Mouse (Mus musculus) cerebellum, adult 11-12 months (tissue): ENCODE results near the gene Celf2.

ENCODE experiments used
- DNase-seq: peaks from one replicate; pipeline ENCODE4 v3.0.0; 2022

Celf2 gene

GRCm38 (mm10) chr2:6830021-6830420 lies 679.3 kb downstream of the Celf2 start:
- DNase-seq: no peak

GRCm38 (mm10) chr2:6827583-6827982 lies 681.8 kb downstream of the Celf2 start:
- no peak for DNase-seq

- no peak for DNase-seq
These were observed 686.3 kb downstream of the Celf2 start for GRCm38 (mm10) chr2:6823021-6823420.

DNA sequence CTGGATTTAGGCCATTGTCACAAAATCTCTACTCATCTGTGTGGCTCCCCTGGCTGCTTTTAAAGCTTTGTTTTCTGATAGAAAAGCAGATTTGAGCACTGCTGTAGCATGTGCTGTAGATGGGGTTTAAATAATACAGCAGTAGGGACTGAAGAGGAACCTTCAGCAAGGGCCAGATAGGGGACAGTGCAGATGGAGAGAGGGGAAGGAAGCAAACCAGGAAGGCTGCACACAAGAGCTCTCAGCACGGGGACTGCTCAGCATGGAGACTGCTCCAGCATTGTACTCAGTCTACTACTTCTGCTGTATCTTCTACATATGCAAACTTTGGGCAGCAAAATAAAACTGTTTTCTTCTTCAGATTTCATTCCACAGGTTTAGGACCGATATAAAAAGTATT lies 687.8 kb downstream of the Celf2 start:
- DNase-seq: no peak

- DNase-seq: no peak
These were observed 694.1 kb downstream of the Celf2 start for GRCm38 (mm10) chr2:6815281-6815680.

DNA sequence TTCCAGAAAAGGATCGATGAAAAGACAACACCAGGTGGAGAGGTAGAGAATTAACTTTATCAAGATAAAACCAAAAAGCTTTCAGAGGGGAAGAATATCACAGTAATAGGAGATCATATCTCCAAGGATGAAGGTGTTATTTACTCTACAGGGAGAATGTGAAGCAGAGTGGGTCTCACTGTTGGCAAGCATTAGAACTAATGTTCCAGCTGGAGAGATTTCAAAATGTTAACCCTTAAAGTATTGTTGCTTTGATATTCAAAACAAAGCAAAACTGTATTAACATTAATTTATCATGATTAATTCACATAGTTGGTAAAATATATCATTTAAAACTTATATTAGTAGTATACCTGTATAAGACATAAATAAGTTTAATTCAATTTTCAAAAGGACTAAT lies 700.6 kb downstream of the Celf2 start:
- DNase-seq: no peak

DNA sequence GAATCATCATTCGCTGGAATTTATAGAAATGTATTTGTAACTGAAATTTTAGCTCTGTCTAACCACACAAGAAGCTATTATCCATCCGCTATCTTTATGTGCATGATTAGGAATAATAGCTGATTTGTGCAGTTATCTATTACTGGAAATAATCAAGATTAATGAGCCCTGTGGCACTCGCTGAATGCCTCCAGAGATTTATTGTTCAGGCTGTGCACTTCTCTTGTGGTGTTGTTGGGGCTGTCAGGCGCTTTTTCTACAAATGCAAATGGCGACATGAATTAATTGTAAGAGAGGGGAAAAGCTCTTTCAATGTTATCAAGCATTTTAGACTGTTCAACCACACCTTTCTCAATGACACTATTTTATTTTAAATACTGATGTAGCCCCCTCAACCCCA lies 712.6 kb downstream of the Celf2 start:
- DNase-seq: no peak

GRCm38 (mm10) chr2:6795995-6796588 lies 713.3 kb downstream of the Celf2 start:
- no peak for DNase-seq

GRCm38 (mm10) chr2:6794858-6795257 lies 714.5 kb downstream of the Celf2 start:
- no peak for DNase-seq

DNA sequence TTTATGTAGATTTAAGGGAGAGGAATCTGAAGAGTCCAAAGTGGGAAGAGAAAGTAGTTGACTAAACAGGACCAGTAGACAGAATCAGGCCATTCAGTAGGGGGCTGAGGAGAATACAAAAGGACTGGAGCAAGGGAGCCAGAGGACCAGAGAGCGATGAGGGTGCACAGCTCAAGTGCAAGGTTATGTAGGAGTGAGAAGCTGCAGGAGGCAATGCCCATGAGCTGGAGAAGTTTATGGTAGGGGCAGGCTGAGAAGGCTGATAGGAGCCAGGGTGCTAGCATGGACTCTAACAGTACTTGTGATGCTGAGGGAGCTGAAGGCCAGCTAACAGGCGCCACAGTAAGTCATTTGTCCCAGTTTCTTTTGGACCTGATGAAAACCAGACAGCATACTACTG lies 718.5 kb downstream of the Celf2 start:
- DNase-seq: no peak

DNA sequence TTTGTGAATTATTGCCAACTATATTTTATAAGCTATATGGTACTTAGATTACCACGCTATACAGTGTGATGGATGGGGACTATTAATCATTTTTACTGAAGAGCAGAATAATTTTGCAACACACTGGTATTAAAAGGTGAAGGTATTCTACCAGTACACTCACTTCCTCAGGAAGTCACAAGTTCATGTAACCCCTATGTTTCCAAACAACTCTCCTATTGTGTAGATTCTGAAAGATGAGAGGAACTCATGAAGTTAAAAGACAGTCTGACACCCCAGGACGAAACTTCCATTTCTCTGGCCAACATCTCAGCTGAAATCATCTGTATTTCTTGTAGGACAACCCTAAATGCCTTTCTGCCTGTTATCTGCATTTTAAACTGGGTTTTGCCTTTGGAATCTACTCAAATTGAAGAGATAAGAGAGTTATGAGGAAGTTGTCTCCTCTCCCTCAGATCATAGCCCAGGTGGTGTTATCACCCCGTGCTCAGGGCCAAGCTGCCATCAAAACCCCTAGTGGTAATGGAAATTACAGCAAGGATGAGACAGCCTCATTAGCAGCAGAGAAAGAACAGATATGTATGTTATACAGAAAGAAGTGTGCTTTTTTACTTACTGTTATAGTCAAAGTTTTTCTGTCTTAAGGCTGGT lies 722.7 kb downstream of the Celf2 start:
- no peak for DNase-seq

DNA sequence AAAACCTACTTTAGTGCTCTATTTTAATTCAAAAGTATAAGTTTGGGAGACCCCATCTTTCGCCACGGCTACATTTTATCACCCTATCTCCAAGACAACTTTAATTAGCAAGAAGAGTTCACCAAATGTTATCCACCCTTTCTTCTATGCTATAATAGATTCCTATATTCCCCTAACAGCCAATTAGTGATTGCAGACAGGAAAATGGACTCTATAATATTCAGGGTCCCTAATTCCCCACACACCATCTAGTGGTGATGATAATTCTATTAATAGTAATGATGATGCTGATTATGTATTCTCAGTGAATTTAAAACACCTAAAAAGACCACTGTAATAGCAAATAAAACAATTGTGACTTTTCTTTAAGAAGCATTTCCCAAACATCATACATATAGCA lies 739.1 kb downstream of the Celf2 start:
- no peak for DNase-seq

GRCm38 (mm10) chr2:6762381-6762780 lies 747.0 kb downstream of the Celf2 start:
- DNase-seq: no peak

GRCm38 (mm10) chr2:6743173-6743572 lies 766.2 kb downstream of the Celf2 start:
- DNase-seq: no peak

GRCm38 (mm10) chr2:6739998-6740668 lies 769.2 kb downstream of the Celf2 start:
- no peak for DNase-seq

DNA sequence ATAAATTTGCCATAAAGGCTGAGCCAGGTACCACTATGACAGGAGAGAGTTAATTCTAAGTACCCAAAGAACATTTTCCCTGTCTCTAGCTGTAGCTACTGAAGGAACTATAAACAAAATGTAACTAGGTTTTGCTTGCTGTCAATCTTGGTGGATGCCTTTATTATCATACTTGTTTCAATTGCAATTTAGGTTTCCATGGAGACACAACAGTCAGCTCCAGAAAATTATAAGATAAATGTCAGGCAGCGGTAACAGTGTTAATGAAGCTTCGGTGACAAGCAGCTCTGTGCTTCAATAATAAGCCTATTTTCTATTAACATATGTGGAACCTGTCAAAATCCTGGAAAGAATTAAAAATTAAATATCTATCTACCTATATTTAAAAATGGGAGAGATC lies 777.3 kb downstream of the Celf2 start:
- no peak for DNase-seq

DNA sequence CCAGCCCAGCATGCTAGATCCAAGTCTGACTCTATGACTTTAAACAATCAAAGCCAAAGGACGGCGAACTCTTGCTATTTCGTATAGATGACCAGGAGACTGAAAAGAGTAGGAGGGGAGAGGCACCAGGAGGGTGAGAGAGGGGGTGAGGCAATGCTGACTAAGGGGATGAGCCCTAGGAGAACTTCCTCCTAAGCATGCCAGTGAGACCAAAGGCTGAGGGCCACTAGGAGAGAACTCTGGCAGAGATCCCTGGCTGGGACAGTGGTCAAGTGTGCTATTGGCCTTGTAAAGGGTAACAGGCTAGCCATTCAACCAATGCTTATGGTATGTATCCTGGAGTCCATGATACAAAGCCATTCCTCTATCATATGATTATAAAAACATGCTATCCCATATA lies 778.5 kb downstream of the Celf2 start:
- no peak for DNase-seq

DNA sequence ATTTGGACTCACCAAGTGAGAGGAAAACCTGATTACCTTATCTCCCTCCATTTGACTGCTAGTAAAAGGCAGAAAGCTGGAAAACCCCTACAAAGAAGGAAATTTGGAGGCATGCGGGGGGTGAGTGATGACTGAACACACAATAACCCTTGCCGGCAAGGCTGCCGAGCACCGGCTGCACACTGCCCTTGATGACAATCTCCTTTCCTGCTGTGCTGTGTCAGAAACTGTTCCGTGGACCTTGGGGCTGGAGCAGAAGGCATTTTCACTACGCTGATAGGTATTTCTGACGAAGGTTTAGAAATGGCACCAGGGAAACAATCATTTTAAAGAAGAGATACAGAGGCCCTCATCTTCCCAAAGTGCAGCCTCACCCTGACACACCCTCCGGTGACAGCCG lies 779.4 kb downstream of the Celf2 start:
- DNase-seq: no peak

- DNase-seq: peak; percentile 28
These were observed 780.5 kb downstream of the Celf2 start for GRCm38 (mm10) chr2:6728840-6729252.

DNA sequence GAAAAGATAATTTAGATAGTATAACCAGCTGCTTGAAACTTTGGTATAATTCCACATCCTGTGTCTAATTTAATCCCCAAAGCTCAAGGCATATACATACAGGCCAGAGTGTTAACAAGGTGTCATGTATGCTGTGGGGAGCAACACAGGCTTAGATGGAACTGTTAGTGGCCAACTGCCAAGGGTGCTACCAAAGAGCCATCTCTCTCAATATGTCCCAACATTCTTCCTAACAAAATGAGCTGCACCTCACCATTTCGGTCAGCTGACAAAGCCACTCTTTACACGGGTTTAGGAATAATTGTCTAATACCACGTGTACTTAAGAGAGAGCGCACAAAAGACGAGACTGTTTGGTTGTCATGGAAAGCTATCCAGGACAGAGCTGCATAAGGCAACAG lies 782.0 kb downstream of the Celf2 start:
- no peak for DNase-seq

- DNase-seq: peak; percentile 52
These were observed 783.3 kb downstream of the Celf2 start for GRCm38 (mm10) chr2:6726071-6726470.

- DNase-seq: no peak
These were observed 785.8 kb downstream of the Celf2 start for GRCm38 (mm10) chr2:6723602-6724001.

GRCm38 (mm10) chr2:6721460-6722401 lies 787.6 kb downstream of the Celf2 start:
- peak; percentile 26 for DNase-seq
